Mouse (Mus musculus): ENCODE measurements around the gene Mycbpap. TPM values are rescaled to one million over a fixed set of nuclear protein-coding genes. Genes with fewer than 3 reads are reported as not detected.

The Mycbpap gene
- total and polyA plus RNA-seq, 3 experiments, result 0.12 to 0.17 TPM; not detected in 1

- no peak overlapping the region for H3K9ac ChIP-seq (ENCODE audit: control insufficient read depth, low read depth, low read length, poor library complexity, severe bottlenecking)
- H3K9me3 ChIP-seq (replicated peaks; ENCODE audit: insufficient read depth, low read length), result no peaks in the 10 kb centered on the region
- H3K4me1 ChIP-seq (ENCODE audit: control insufficient read depth in 1 of 2, insufficient read depth in 2 of 2, low read length in 2 of 2), result no peaks in the 10 kb centered on the region
- DNase-seq (ENCODE audit: low read depth, low spot score), result no peak
- H3K27ac ChIP-seq (ENCODE audit: control insufficient read depth, low read depth, low read length), result no peak overlapping the region
- H3K36me3 ChIP-seq (ENCODE audit: control insufficient read depth in 1 of 2, insufficient read depth in 2 of 2, low read length in 2 of 2), result no peaks in the 10 kb centered on the region
- peaks cover 0 to 3% of the 10 kb centered on the region in 2 experiments; a peak in 1 of 4 replicates for H3K27me3 ChIP-seq (ENCODE audit: control insufficient read depth in 1 of 2, insufficient read depth in 2 of 2, low read length in 2 of 2)
- TF ChIP-seq MEF2A (IDR thresholded peaks at IDR 0.05; ENCODE audit: extremely low read depth, insufficient replicate concordance, low read depth, low read length, poor library complexity, severe bottlenecking) (no peak), ZC3H11A (IDR thresholded peaks at IDR 0.05; ENCODE audit: low read depth, low read length) (no peak), CTCF (IDR thresholded peaks at IDR 0.05 in 2 of 3, conservative IDR thresholded peaks at IDR 0.05 in 1 of 3; ENCODE audit: control insufficient read depth in 1 of 3, insufficient read depth in 1 of 3, low read depth in 2 of 3, low read length in 3 of 3, poor library complexity in 1 of 3, severe bottlenecking in 1 of 3) (no peak), SMC3 (IDR thresholded peaks at IDR 0.05; ENCODE audit: low read depth, low read length) (no peak), POLR2AphosphoS2 (IDR thresholded peaks at IDR 0.05; ENCODE audit: low read length) (no peak), MXI1 (IDR thresholded peaks at IDR 0.05; ENCODE audit: low read depth, low read length) (no peak), POLR2A (IDR thresholded peaks at IDR 0.05; ENCODE audit: control insufficient read depth in 1 of 2, insufficient read depth in 1 of 2, low read depth in 1 of 2, low read length in 2 of 2, poor library complexity in 1 of 2) (no peak)
- no peaks in the 10 kb centered on the region for H3K79me2 ChIP-seq (ENCODE audit: control insufficient read depth, insufficient read depth, low read length, poor library complexity)
- H3K4me3 ChIP-seq (ENCODE audit: control insufficient read depth in 1 of 2, insufficient read depth in 1 of 2, low read depth in 2 of 2, low read length in 2 of 2), result no peak overlapping the region
These were observed 57.4 kb downstream of the Mycbpap start for GRCm38 (mm10) chr11:94464170-94464569.

GRCm38 (mm10) chr11:94461856-94462255 is 59.7 kb downstream of the Mycbpap start:
- peaks cover 0 to 3% of the 10 kb centered on the region in 2 experiments; a peak in 2 of 4 replicates for H3K27me3 ChIP-seq (ENCODE audit: control insufficient read depth in 1 of 2, insufficient read depth in 2 of 2, low read length in 2 of 2)
- no peaks in the 10 kb centered on the region for H3K79me2 ChIP-seq (ENCODE audit: control insufficient read depth, insufficient read depth, low read length, poor library complexity)
- H3K9me3 ChIP-seq (replicated peaks; ENCODE audit: insufficient read depth, low read length), result no peaks in the 10 kb centered on the region
- H3K4me3 ChIP-seq (ENCODE audit: control insufficient read depth in 1 of 2, insufficient read depth in 1 of 2, low read depth in 2 of 2, low read length in 2 of 2), result no peak overlapping the region
- TF ChIP-seq CHD1 (IDR thresholded peaks at IDR 0.05; ENCODE audit: low read depth, low read length), result no peak
- TF ChIP-seq EP300 (IDR thresholded peaks at IDR 0.05; ENCODE audit: low read depth in 1 of 2, low read length in 2 of 2), result no peak
- TF ChIP-seq MAZ (IDR thresholded peaks at IDR 0.05; ENCODE audit: low read depth, low read length), result no peak
- no peak for TF ChIP-seq JUND (IDR thresholded peaks at IDR 0.05; ENCODE audit: low read depth, low read length)
- no peak for TF ChIP-seq ZKSCAN1 (IDR thresholded peaks at IDR 0.05; ENCODE audit: low read depth, low read length)
- TF ChIP-seq BHLHE40 (IDR thresholded peaks at IDR 0.05; ENCODE audit: borderline replicate concordance, low read depth, low read length), result no peak
- no peak for TF ChIP-seq SMC3 (IDR thresholded peaks at IDR 0.05; ENCODE audit: low read depth, low read length)
- no peak for TF ChIP-seq USF1 (IDR thresholded peaks at IDR 0.05; ENCODE audit: low read depth, low read length)
- DNase-seq (ENCODE audit: low read depth, low spot score), result no peak
- H3K4me1 ChIP-seq (ENCODE audit: control insufficient read depth in 1 of 2, insufficient read depth in 2 of 2, low read length in 2 of 2), result no peaks in the 10 kb centered on the region
- no peak overlapping the region for H3K27ac ChIP-seq (ENCODE audit: control insufficient read depth, low read depth, low read length)
- H3K36me3 ChIP-seq (ENCODE audit: control insufficient read depth in 1 of 2, insufficient read depth in 2 of 2, low read length in 2 of 2), result no peaks in the 10 kb centered on the region
- no peak overlapping the region for H3K9ac ChIP-seq (ENCODE audit: control insufficient read depth, low read depth, low read length, poor library complexity, severe bottlenecking)

DNA sequence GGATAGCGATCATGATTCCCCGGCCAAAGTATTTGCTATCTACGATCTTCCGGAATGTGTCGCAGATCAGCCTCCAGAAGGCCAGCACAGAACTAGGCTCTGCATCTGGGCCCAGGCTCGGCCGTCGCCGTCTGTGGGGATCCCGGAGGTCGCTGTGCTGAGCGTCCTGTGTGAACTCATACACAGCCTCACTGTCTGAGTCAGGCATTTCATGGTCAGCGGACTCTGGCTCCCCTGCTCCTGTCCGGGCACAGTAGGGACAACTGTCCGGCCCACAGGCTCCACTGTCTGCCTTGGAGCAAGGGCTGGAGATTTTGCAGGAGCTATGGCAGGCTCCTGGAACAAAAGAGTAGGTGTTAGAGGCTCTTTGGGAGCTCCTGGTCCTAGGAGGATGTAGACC is 64.5 kb downstream of the Mycbpap start:
- Histone ChIP-seq H3K4me1 (ENCODE audit: control insufficient read depth in 1 of 2, insufficient read depth in 2 of 2, low read length in 2 of 2) (peaks cover 0 to 3% of the 10 kb centered on the region in 2 experiments; a peak in 1 of 4 replicates), H3K4me3 (ENCODE audit: control insufficient read depth in 1 of 2, insufficient read depth in 1 of 2, low read depth in 2 of 2, low read length in 2 of 2) (no peak overlapping the region), H3K27me3 (ENCODE audit: control insufficient read depth in 1 of 2, insufficient read depth in 2 of 2, low read length in 2 of 2) (peaks cover 2 to 10% of the 10 kb centered on the region in 2 experiments), H3K27ac (ENCODE audit: control insufficient read depth, low read depth, low read length) (no peak overlapping the region), H3K79me2 (ENCODE audit: control insufficient read depth, insufficient read depth, low read length, poor library complexity) (no peaks in the 10 kb centered on the region), H3K9ac (ENCODE audit: control insufficient read depth, low read depth, low read length, poor library complexity, severe bottlenecking) (no peak overlapping the region), H3K36me3 (ENCODE audit: control insufficient read depth in 1 of 2, insufficient read depth in 2 of 2, low read length in 2 of 2) (no peaks in the 10 kb centered on the region), H3K9me3 (replicated peaks; ENCODE audit: insufficient read depth, low read length) (no peaks in the 10 kb centered on the region)
- TF ChIP-seq MEF2A (IDR thresholded peaks at IDR 0.05; ENCODE audit: extremely low read depth, insufficient replicate concordance, low read depth, low read length, poor library complexity, severe bottlenecking), result no peak
- no peak for TF ChIP-seq JUND (IDR thresholded peaks at IDR 0.05; ENCODE audit: low read depth, low read length)
- TF ChIP-seq MAFK (IDR thresholded peaks at IDR 0.05; ENCODE audit: borderline replicate concordance, low read depth, low read length), result no peak
- TF ChIP-seq ELF1 (IDR thresholded peaks at IDR 0.05; ENCODE audit: low read depth, low read length), result no peak
- DNase-seq (ENCODE audit: low read depth, low spot score), result no peak
